Mouse (Mus musculus): ENCODE results near the gene Lrrc8b. TPM values are rescaled to one million over a fixed set of nuclear protein-coding genes. Genes with fewer than 3 reads are reported as not detected.

Gene Lrrc8b
- total RNA-seq, 1 experiment = 3.4 TPM

DNA sequence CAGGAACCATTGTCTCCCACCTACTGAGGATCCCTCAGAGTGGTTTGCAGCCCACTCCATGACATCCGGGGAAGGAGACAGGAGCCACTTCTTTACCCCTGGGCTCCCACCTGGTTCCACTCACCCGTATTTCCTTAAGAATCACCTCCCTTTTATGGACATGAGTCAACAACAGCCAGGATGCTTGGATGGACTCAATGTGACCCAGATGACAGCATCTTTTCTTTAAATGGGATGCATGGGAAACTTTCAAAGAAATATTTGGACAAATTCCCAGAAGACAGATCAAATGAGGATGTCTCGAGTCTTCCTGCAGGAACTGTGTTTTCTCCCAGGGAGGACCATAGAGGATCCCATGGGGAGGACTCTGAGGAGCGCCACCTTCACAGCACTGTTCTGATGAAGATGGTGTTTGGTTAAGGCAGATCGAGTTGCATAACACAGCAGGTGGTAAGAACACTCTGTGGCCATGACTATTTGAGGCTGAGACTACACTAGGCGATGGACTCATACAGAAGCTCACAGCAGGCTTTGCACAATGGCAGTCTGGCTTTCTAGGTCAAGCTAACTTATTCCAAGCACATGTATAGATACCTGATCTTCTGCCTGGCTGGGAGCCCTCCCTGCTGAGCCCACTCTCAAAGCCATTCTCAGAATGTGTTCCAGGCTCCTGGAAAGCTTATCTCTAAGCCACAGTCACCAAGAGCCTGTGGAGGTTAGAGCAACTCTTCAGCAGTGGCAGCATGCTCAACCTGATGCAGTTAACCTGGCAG is 4.9 kb upstream of the Lrrc8b start:
- peaks cover 0 to 2% of the 10 kb centered on the region in 2 experiments; a peak in 1 of 4 replicates for H3K4me1 ChIP-seq (ENCODE audit: control insufficient read depth in 2 of 2, insufficient read depth in 2 of 2, low read length in 2 of 2, poor library complexity in 1 of 2)
- DNase-seq (ENCODE audit: low read depth, low spot score) = no peak
- H3K9me3 ChIP-seq (ENCODE audit: control insufficient read depth, insufficient read depth, low read depth, low read length) = no peaks in the 10 kb centered on the region
- no peak overlapping the region for H3K27ac ChIP-seq (ENCODE audit: insufficient read depth, low read depth, low read length, poor library complexity, severe bottlenecking)
- H3K4me3 ChIP-seq (ENCODE audit: insufficient read depth in 1 of 2, low read depth in 1 of 2, low read length in 2 of 2, poor library complexity in 1 of 2, severe bottlenecking in 1 of 2) = no peak overlapping the region
- in situ Hi-C loops (cut with MboI; ENCODE audit: low sequenced_read_pairs in 2 of 2, unreplicated experiment in 2 of 2) = no loop called here
- TF ChIP-seq HCFC1 (IDR thresholded peaks at IDR 0.05; ENCODE audit: borderline replicate concordance, insufficient read depth, low read length) (no peak), CHD2 (IDR thresholded peaks at IDR 0.05; ENCODE audit: low read depth, low read length) (no peak), ZNF384 (IDR thresholded peaks at IDR 0.05; ENCODE audit: low read depth, low read length) (no peak), MAFK (IDR thresholded peaks at IDR 0.05; ENCODE audit: insufficient read depth, low read depth, low read length) (no peak), ZC3H11A (IDR thresholded peaks at IDR 0.05; ENCODE audit: borderline replicate concordance, low read depth, low read length) (no peak)
- no peak overlapping the region for H3K9ac ChIP-seq (ENCODE audit: insufficient read depth, low read depth, low read length, poor library complexity, severe bottlenecking)
- H3K36me3 ChIP-seq (ENCODE audit: control insufficient read depth, insufficient read depth, low read length, poor library complexity, severe bottlenecking) = no peaks in the 10 kb centered on the region

DNA sequence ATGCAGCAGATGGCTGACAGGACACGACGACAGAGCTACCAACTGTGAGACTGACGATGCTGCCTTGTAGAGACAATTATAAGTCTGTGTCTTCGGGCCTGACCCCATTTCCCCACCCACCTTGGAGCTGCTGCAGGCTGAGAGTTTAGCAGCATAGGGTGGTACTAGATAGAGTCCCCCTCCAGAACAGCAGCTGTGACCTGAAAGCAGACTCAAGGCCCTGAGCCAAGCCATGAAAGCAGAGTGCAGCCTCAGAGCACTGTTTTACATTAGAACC is 4.3 kb upstream of the Lrrc8b start:
- in situ Hi-C loops (cut with MboI; ENCODE audit: low sequenced_read_pairs in 2 of 2, unreplicated experiment in 2 of 2) = no loop called here
- Histone ChIP-seq H3K4me3 (ENCODE audit: insufficient read depth in 1 of 2, low read depth in 1 of 2, low read length in 2 of 2, poor library complexity in 1 of 2, severe bottlenecking in 1 of 2) (no peak overlapping the region), H3K27ac (ENCODE audit: insufficient read depth, low read depth, low read length, poor library complexity, severe bottlenecking) (no peak overlapping the region), H3K4me1 (ENCODE audit: control insufficient read depth in 2 of 2, insufficient read depth in 2 of 2, low read length in 2 of 2, poor library complexity in 1 of 2) (peaks cover 0 to 2% of the 10 kb centered on the region in 2 experiments; a peak in 1 of 4 replicates), H3K9ac (ENCODE audit: insufficient read depth, low read depth, low read length, poor library complexity, severe bottlenecking) (no peak overlapping the region), H3K9me3 (ENCODE audit: control insufficient read depth, insufficient read depth, low read depth, low read length) (no peaks in the 10 kb centered on the region), H3K36me3 (ENCODE audit: control insufficient read depth, insufficient read depth, low read length, poor library complexity, severe bottlenecking) (no peaks in the 10 kb centered on the region)
- no peak for TF ChIP-seq MAFK (IDR thresholded peaks at IDR 0.05; ENCODE audit: insufficient read depth, low read depth, low read length)
- no peak for TF ChIP-seq ZNF384 (IDR thresholded peaks at IDR 0.05; ENCODE audit: low read depth, low read length)
- TF ChIP-seq HCFC1 (IDR thresholded peaks at IDR 0.05; ENCODE audit: borderline replicate concordance, insufficient read depth, low read length) = no peak
- no peak for TF ChIP-seq CHD2 (IDR thresholded peaks at IDR 0.05; ENCODE audit: low read depth, low read length)
- TF ChIP-seq ZC3H11A (IDR thresholded peaks at IDR 0.05; ENCODE audit: borderline replicate concordance, low read depth, low read length) = no peak
- DNase-seq (ENCODE audit: low read depth, low spot score) = no peak

DNA sequence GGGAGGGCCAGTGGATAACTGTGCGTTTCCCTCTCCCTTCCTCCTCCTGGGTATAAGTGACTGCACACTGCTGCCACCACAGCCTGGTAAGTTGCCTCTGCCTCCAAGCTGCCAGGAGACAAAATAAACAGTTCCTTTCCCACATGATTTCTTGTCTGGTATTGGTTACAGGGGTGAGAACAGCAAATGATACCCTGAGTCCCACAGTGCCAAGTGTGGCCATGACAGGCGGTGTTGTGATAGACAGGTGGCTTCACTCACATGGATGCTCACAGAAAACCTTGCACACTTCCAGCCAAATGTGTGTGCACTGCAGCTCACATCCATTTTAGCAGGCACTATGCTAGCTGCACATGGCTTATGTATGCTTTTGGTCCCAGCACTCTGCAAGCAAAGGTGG is 3.8 kb upstream of the Lrrc8b start:
- no peak overlapping the region for H3K9ac ChIP-seq (ENCODE audit: insufficient read depth, low read depth, low read length, poor library complexity, severe bottlenecking)
- no peaks in the 10 kb centered on the region for H3K36me3 ChIP-seq (ENCODE audit: control insufficient read depth, insufficient read depth, low read length, poor library complexity, severe bottlenecking)
- peaks cover 0 to 2% of the 10 kb centered on the region in 2 experiments; a peak in 1 of 4 replicates for H3K4me1 ChIP-seq (ENCODE audit: control insufficient read depth in 2 of 2, insufficient read depth in 2 of 2, low read length in 2 of 2, poor library complexity in 1 of 2)
- in situ Hi-C loops (cut with MboI; ENCODE audit: low sequenced_read_pairs in 2 of 2, unreplicated experiment in 2 of 2) = no loop called here
- DNase-seq (ENCODE audit: low read depth, low spot score) = no peak
- TF ChIP-seq HCFC1 (IDR thresholded peaks at IDR 0.05; ENCODE audit: borderline replicate concordance, insufficient read depth, low read length) (no peak), ZNF384 (IDR thresholded peaks at IDR 0.05; ENCODE audit: low read depth, low read length) (no peak), ZC3H11A (IDR thresholded peaks at IDR 0.05; ENCODE audit: borderline replicate concordance, low read depth, low read length) (no peak), MAFK (IDR thresholded peaks at IDR 0.05; ENCODE audit: insufficient read depth, low read depth, low read length) (no peak), CHD2 (IDR thresholded peaks at IDR 0.05; ENCODE audit: low read depth, low read length) (no peak)
- H3K27ac ChIP-seq (ENCODE audit: insufficient read depth, low read depth, low read length, poor library complexity, severe bottlenecking) = no peak overlapping the region
- H3K9me3 ChIP-seq (ENCODE audit: control insufficient read depth, insufficient read depth, low read depth, low read length) = no peaks in the 10 kb centered on the region
- H3K4me3 ChIP-seq (ENCODE audit: insufficient read depth in 1 of 2, low read depth in 1 of 2, low read length in 2 of 2, poor library complexity in 1 of 2, severe bottlenecking in 1 of 2) = no peak overlapping the region

DNA sequence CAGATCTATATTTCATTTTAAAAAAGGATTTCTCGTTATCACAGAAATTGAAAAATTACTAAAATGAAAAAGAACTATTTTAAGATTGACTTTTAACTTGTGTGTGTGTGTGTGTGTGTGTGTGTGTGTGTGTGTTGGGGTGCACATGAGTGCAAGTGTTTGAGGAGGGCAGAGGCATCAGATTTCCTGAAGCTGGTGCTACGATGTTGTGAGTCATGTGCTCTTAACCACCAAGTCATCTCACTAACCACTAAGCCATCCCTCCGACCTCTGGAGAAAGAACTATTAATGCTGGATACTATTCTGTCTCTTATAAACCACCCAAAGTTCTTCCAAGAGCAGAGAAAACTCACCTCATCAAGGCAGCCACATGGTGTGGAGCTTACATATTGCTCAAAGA is 2.9 kb upstream of the Lrrc8b start:
- TF ChIP-seq ZNF384 (IDR thresholded peaks at IDR 0.05; ENCODE audit: low read depth, low read length) = no peak
- no peak for TF ChIP-seq ZC3H11A (IDR thresholded peaks at IDR 0.05; ENCODE audit: borderline replicate concordance, low read depth, low read length)
- no peak for TF ChIP-seq CHD2 (IDR thresholded peaks at IDR 0.05; ENCODE audit: low read depth, low read length)
- TF ChIP-seq MAFK (IDR thresholded peaks at IDR 0.05; ENCODE audit: insufficient read depth, low read depth, low read length) = no peak
- no peak for TF ChIP-seq HCFC1 (IDR thresholded peaks at IDR 0.05; ENCODE audit: borderline replicate concordance, insufficient read depth, low read length)
- Histone ChIP-seq H3K4me3 (ENCODE audit: insufficient read depth in 1 of 2, low read depth in 1 of 2, low read length in 2 of 2, poor library complexity in 1 of 2, severe bottlenecking in 1 of 2) (no peak overlapping the region), H3K36me3 (ENCODE audit: control insufficient read depth, insufficient read depth, low read length, poor library complexity, severe bottlenecking) (no peaks in the 10 kb centered on the region), H3K9ac (ENCODE audit: insufficient read depth, low read depth, low read length, poor library complexity, severe bottlenecking) (no peak overlapping the region), H3K4me1 (ENCODE audit: control insufficient read depth in 2 of 2, insufficient read depth in 2 of 2, low read length in 2 of 2, poor library complexity in 1 of 2) (peaks cover 0 to 2% of the 10 kb centered on the region in 2 experiments; a peak in 1 of 4 replicates), H3K9me3 (ENCODE audit: control insufficient read depth, insufficient read depth, low read depth, low read length) (no peaks in the 10 kb centered on the region), H3K27ac (ENCODE audit: insufficient read depth, low read depth, low read length, poor library complexity, severe bottlenecking) (no peak overlapping the region)
- DNase-seq (ENCODE audit: low read depth, low spot score) = no peak
- in situ Hi-C loops (cut with MboI; ENCODE audit: low sequenced_read_pairs in 2 of 2, unreplicated experiment in 2 of 2) = no loop called here

Data from ES-E14 (cell line).